Mouse (Mus musculus) forebrain, embryonic 14.5 days (tissue): ENCODE measurements around the gene Fgf12. TPM values are rescaled to one million over a fixed set of nuclear protein-coding genes. Genes with fewer than 3 reads are reported as not detected.

Experiments
- ATAC-seq: fragments of 200-750 bp; cut with Nextera tagmentation; 2 replicates; pipeline ENCODE4 v1.8.0; 2017; ENCODE audit warnings: mild to moderate bottlenecking, moderate library complexity
- DNase-seq: peaks from one replicate; pipeline ENCODE4 v3.0.0-alpha.2; 2015; ENCODE audit warnings: low spot score
- H3K27ac ChIP-seq: fragments of 300-500 bp; sonication (generic); 2 replicates; pipeline ENCODE4 v1.5.1; 2014; ENCODE audit warnings: low read depth, mild to moderate bottlenecking, control low read depth, low read length, moderate library complexity
- H3K27me3 ChIP-seq: fragments of 300-500 bp; sonication (generic); replicated peaks from 2 replicates; pipeline ENCODE4 v1.6.1; 2014; ENCODE audit warnings: low read length, control low read depth, mixed read lengths; ENCODE audit not compliant: control insufficient read depth, insufficient read depth
- H3K36me3 ChIP-seq: fragments of 300-500 bp; sonication (generic); 2 replicates; pipeline ENCODE4 v1.6.1; 2014; ENCODE audit warnings: low read length, control low read depth; ENCODE audit not compliant: control insufficient read depth, insufficient read depth
- H3K4me1 ChIP-seq: fragments of 300-500 bp; sonication (generic); 2 replicates; pipeline ENCODE4 v1.6.1; 2014; ENCODE audit warnings: antibody characterized with exemption, low read length, control low read depth; ENCODE audit not compliant: control insufficient read depth, insufficient read depth
- H3K4me2 ChIP-seq: fragments of 300-500 bp; sonication (generic); 2 replicates; pipeline ENCODE4 v1.6.1; 2014; ENCODE audit warnings: mild to moderate bottlenecking, control low read depth, low read length
- H3K4me3 ChIP-seq: fragments of 300-500 bp; sonication (generic); 2 replicates; pipeline ENCODE4 v1.5.1; 2014; ENCODE audit warnings: low read depth, low read length, control low read depth
- H3K9ac ChIP-seq: fragments of 300-500 bp; sonication (generic); 2 replicates; pipeline ENCODE4 v1.6.1; 2014; ENCODE audit warnings: mild to moderate bottlenecking, low read length, control low read depth, moderate library complexity
- H3K9me3 ChIP-seq: fragments of 300-500 bp; sonication (generic); replicated peaks from 2 replicates; pipeline ENCODE4 v1.6.1; 2016; ENCODE audit warnings: low read length, control low read depth, mixed read lengths; ENCODE audit not compliant: control insufficient read depth
- WGBS: fragments of 180-500 bp; shearing (Covaris S2); extraction: QIAGEN DNeasy Blood & Tissue Kit; methylation state at CpG from one replicate; pipeline ENCODE4 v1.1.7; 2014; 5-methylcytosine and 5-hydroxymethylcytosine counted together
- polyA plus RNA-seq: library from polyadenylated mRNA; unstranded; fragments of >200 nt; fragmentation: Nextera tagmentation; extraction: Ambion mirVana; gene quantifications from 2 replicates; pipeline ENCODE4 v1.2.1, GENCODE M21; 2014

Fgf12 gene
- polyA plus RNA-seq, 1 experiment from 2014 or later = 16.1 TPM

DNA sequence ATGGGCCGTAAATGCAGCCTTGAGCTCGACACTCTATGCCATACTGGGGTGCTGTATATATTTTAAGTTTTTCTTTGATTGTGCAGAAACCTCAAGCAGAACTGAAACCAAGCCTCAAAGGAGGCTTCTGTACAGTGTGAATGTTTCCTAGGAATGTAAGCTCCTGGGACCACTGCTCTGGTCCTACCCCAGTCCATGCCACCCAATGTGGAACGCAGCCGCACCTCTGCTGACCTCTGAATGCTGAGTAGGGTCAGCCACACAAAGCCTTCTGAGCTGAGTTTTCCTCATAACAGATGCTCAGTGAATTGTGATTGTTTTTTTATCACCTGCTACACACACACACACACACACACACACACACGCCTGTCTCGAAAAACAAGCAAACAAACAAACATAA is 160.4 kb downstream of the Fgf12 start:
- DNase-seq (no peak), ATAC-seq (no peak)
- Histone ChIP-seq H3K9me3 (no peaks in the 10 kb centered on the region), H3K4me1 (no peaks in the 10 kb centered on the region), H3K4me3 (no peak overlapping the region), H3K27ac (no peak overlapping the region), H3K36me3 (no peaks in the 10 kb centered on the region), H3K9ac (no peak overlapping the region), H3K4me2 (no peak overlapping the region), H3K27me3 (no peaks in the 10 kb centered on the region)
- WGBS = 81% methylated on average over 6 of the region's 6 CpGs

DNA sequence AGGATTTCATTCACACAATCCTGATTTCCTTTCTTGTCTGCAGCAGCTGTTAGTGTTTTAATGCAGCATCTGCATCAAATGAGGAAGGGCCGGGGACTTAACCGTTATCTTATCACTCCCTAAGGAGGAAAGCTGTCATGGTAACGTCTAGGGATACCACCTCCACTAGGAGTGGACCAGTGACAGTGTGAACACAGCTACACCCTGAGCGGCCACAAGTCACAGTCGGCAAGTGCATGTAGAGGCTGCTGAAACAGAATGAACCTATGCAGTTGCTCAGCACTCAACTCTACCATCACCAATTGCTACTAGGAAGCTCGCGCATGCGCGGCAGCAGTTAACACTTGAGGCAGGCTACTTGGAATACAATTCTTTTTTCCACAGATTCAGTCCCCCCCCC is 161.3 kb downstream of the Fgf12 start:
- H3K27me3 ChIP-seq = no peaks in the 10 kb centered on the region
- DNase-seq (peak; percentile 9), ATAC-seq (no peak)
- H3K27ac ChIP-seq = no peak overlapping the region
- WGBS = 68% methylated on average over 9 of the region's 9 CpGs
- no peaks in the 10 kb centered on the region for H3K36me3 ChIP-seq
- H3K4me3 ChIP-seq = no peak overlapping the region
- H3K4me2 ChIP-seq = no peak overlapping the region
- no peaks in the 10 kb centered on the region for H3K9me3 ChIP-seq
- H3K9ac ChIP-seq = no peak overlapping the region
- H3K4me1 ChIP-seq = no peaks in the 10 kb centered on the region

DNA sequence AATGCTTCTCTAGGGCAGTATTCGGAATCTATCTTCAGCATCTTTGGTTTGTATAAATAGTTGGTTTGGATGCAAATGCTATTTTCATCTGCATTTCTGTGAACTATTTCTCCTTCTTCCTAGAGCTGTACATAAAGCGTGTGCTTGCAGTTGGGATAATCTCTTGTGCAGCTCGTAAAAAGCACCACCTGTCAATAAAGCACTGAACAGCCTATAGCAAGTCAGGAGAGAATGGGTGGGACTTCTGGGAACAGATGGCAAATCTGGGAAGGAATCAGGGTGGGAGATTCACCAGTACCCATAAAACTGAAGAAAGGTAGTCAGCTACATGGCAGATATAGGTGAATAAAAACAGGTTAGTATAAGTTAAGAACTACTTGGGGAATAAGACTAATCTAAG is 180.7 kb downstream of the Fgf12 start:
- Histone ChIP-seq H3K4me3 (no peak overlapping the region), H3K9me3 (no peaks in the 10 kb centered on the region), H3K9ac (no peak overlapping the region), H3K36me3 (no peaks in the 10 kb centered on the region), H3K27ac (no peak overlapping the region), H3K27me3 (no peaks in the 10 kb centered on the region), H3K4me2 (no peak overlapping the region), H3K4me1 (no peaks in the 10 kb centered on the region)
- ATAC-seq = no peak
- 49% methylated on average over 3 of the region's 3 CpGs for WGBS
- peak; percentile 33 for DNase-seq

DNA sequence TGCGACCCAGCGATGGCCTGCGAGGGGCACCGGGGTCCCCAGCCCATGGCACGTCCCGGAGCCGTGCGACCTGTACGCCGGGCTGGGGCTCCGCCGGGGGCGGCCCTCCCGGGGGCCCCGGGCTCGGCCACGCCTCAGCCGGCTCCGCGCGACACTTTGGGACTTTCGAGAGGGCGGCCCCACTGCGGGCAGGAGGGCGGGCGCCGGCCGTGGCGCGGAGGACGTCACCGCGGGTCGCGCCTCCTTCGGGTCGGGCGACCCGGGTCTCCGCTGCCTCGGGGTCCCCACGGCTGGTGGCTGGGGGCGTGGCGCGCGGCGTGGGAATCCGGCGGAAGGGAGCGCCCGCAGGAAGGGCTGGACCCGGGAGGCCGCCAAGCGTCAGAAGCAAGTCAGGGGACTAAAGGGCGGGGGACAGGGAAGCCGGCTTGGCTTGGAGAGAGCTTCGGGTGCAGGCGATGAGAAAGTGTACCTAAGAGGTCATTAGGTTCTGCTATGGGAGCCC is 188.1 kb downstream of the Fgf12 start:
- H3K4me1 ChIP-seq = no peaks in the 10 kb centered on the region
- H3K36me3 ChIP-seq = no peaks in the 10 kb centered on the region
- under 1% methylated on average over 53 of the region's 58 CpGs for WGBS
- ATAC-seq (peak; percentile 79), DNase-seq (peak; percentile 6)
- no peak overlapping the region for H3K27ac ChIP-seq
- H3K27me3 ChIP-seq = peaks cover 27% of the 10 kb centered on the region
- H3K4me2 ChIP-seq = peak overlapping the region; percentile 99
- no peaks in the 10 kb centered on the region for H3K9me3 ChIP-seq
- peak overlapping the region; percentile 60 for H3K9ac ChIP-seq
- H3K4me3 ChIP-seq = peak overlapping the region; percentile 62

DNA sequence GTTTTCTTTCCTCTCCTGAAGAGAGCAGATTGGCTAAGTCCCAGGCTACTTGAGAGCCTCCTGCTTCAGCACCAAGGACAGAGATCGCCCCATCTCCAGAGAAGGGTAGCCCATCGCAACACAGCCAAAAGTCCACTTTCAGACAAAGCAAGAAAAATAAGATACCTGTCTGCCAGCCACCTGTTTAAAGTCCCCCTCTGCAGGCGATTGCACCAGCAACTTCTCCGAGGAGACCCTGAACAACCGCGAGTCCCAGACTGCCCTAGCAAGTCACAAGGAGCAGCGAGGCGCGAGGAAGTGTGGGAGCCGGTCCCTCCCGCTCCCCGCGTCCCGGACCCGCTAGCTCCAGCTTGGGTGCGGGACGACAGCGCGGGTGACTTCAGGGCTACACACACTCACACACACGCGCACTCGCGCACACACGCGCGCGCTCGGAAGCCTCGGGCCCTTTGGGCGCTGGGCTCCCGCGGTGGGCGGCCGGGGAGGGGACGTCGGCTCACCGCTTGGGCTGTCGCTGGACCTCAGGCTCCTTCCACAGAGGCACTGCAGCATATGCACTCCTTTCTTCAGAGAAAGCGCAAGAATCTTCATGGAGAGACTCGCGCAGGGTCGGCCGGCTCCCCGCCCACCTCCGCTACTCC is 188.7 kb downstream of the Fgf12 start:
- H3K9me3 ChIP-seq = no peaks in the 10 kb centered on the region
- peak overlapping the region; percentile 99 for H3K4me2 ChIP-seq
- 1% methylated on average over 44 of the region's 45 CpGs for WGBS
- no peak overlapping the region for H3K27ac ChIP-seq
- ATAC-seq (peak; percentile 79), DNase-seq (peak; percentile 64)
- no peaks in the 10 kb centered on the region for H3K36me3 ChIP-seq
- peak overlapping the region; percentile 60 for H3K9ac ChIP-seq
- H3K4me1 ChIP-seq = no peaks in the 10 kb centered on the region
- peak overlapping the region; percentile 62 for H3K4me3 ChIP-seq
- peaks cover 27% of the 10 kb centered on the region for H3K27me3 ChIP-seq

DNA sequence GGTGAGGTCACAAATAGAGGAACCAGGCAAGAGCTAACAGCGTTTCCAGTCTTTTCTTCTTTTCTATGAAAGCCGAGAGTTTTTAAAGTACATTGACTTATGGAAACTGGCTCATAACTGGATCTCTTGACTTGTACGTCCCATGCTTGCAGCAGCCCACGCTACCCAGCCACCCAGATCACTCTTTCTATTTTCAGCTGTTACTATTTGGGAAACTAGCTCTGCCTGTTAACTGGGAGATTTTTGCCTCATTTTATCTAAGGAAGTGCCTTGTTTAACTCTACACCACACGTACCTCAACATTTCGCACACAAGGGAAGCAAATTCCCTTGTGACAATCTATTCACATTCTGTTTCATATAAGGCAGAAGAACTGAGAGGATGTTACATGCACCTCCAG is 190.0 kb downstream of the Fgf12 start:
- no peak overlapping the region for H3K4me3 ChIP-seq
- ATAC-seq (no peak), DNase-seq (no peak)
- H3K4me1 ChIP-seq = no peaks in the 10 kb centered on the region
- 79% methylated on average over 6 of the region's 6 CpGs for WGBS
- no peak overlapping the region for H3K4me2 ChIP-seq
- H3K36me3 ChIP-seq = no peaks in the 10 kb centered on the region
- H3K9ac ChIP-seq = no peak overlapping the region
- peaks cover 27% of the 10 kb centered on the region for H3K27me3 ChIP-seq
- no peaks in the 10 kb centered on the region for H3K9me3 ChIP-seq
- H3K27ac ChIP-seq = no peak overlapping the region

DNA sequence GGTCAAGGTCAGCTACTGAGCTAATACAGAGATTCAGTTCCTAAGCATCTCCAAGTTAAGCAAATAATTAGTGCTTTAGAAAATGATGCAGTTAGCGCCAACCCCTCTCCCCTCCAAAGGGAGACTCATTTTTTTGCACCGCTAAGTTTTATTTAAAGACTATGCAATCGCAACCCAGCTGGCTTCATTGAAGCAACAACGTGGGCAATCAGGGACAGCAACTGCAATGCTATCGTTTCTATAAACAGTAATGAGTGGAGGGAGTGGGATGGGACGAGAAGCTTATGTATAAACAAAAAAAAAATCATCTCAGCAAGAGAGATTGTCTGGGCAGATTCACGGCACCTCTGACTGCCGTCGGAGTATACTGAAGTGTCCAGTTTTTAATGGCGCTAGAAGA is 197.6 kb downstream of the Fgf12 start:
- WGBS = 71% methylated on average over 10 of the region's 10 CpGs
- no peak for ATAC-seq
- H3K4me1 ChIP-seq = no peaks in the 10 kb centered on the region

DNA sequence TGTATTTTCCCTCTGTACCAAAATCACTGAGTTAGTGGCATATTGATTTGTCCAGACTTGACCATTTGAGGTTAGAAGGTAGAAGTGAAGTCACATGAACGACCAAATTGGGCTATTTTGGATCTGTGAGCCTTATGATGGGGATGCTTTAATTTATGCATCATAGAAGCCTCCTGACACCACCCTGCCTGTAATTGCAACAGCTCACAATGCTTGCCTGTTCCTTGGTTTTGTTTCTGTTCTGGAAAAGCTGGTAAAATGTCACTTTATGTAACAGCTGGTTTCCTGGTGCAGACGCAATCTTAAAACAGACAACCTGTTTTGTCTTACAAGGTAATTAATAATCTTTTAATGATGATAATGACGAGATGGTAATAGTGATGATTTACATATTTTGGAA is 213.4 kb downstream of the Fgf12 start:
- no peak for ATAC-seq
- WGBS = 68% methylated on average over 3 of the region's 3 CpGs
- no peak overlapping the region for H3K27ac ChIP-seq

More for the DNA sequence above, 197.6 kb downstream of the Fgf12 start:
- Histone ChIP-seq H3K36me3 (no peaks in the 10 kb centered on the region), H3K27me3 (no peaks in the 10 kb centered on the region), H3K9ac (no peak overlapping the region), H3K4me2 (no peak overlapping the region), H3K4me3 (no peak overlapping the region), H3K27ac (no peak overlapping the region), H3K9me3 (no peaks in the 10 kb centered on the region)
- DNase-seq = no peak

DNA sequence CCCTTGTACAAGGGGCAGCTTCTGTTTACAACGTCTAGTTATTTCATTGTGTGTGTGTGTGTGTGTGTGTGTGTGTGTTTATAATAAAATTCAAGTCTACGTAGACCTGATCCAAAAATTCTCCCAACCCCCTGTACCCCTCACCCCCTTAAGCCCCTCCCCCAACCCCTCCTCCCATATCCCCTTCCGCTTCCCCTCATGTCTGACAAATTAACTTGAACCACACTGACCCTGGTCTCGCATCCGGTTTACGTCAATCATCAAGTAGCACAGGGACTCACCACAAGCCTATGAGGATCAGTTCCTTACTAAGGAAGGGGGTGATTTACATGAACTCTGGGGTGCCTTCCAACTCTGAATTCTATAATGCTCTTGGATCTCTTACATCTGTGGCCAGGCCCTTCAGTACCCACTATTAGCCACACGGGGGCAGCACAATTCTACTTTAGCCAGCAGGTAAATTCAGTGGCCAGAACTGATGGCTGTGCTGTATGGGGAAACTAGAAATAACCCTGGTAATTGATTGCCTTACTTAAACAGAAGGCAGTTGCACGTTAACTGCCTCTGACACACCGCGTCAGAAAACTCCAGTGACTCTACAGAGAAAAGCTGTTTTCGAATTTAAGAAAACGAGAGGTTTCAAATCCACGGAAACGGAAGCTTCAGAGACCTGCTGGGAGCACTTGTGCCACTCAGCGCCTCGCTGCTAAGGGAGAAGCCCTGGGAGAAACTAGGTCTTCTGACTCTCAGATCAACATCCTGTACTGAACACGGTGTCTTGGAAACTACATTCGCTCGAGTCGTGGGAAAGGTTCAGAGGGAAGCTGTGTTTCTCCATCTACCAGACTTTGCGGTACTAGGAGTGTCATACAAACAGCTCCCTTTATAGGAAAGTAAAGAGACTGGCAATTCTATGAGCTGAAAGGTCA is 235.0 kb downstream of the Fgf12 start:
- DNase-seq = peak; percentile 88
- 34% methylated on average over 21 of the region's 21 CpGs for WGBS
- no peak overlapping the region for H3K4me3 ChIP-seq
- H3K9me3 ChIP-seq = no peaks in the 10 kb centered on the region
- H3K9ac ChIP-seq = no peak overlapping the region
- H3K4me1 ChIP-seq = no peaks in the 10 kb centered on the region
- peak; percentile 92 for ATAC-seq
- H3K36me3 ChIP-seq = no peaks in the 10 kb centered on the region
- H3K27me3 ChIP-seq = no peaks in the 10 kb centered on the region
- H3K4me2 ChIP-seq = peak overlapping the region; percentile 35
- H3K27ac ChIP-seq = no peak overlapping the region

More for the DNA sequence above, 213.4 kb downstream of the Fgf12 start:
- no peak for DNase-seq
- Histone ChIP-seq H3K36me3 (no peaks in the 10 kb centered on the region), H3K27me3 (no peaks in the 10 kb centered on the region), H3K4me1 (no peaks in the 10 kb centered on the region), H3K9ac (no peak overlapping the region), H3K4me2 (no peak overlapping the region), H3K4me3 (no peak overlapping the region), H3K9me3 (no peaks in the 10 kb centered on the region)
